Mouse (Mus musculus) bone marrow, adult 2 months (tissue): ENCODE data around the gene Kcnn1.

Experiments used
- CTCF ChIP-seq: fragments of 200-500 bp; IDR thresholded peaks from 2 replicates; pipeline ENCODE4 v1.5.1; 2011; ENCODE audit warnings: low read length, control low read depth; ENCODE audit not compliant: control insufficient read depth, insufficient read depth
- POLR2A ChIP-seq: fragments of 200-500 bp; IDR thresholded peaks from 2 replicates; pipeline ENCODE4 v1.6.1; 2011; ENCODE audit warnings: low read depth, mild to moderate bottlenecking, control low read depth, low read length, borderline replicate concordance; ENCODE audit not compliant: control insufficient read depth

GRCm38 (mm10) chr8:70806541-70806940, 56.5 kb downstream of the Kcnn1 start:
- TF ChIP-seq CTCF (no peak), POLR2A (no peak; the same call in 1 of the 2 replicates)
